Mouse (Mus musculus): ENCODE measurements around the gene Slc26a1.

The Slc26a1 gene

GRCm38 (mm10) chr5:108628891-108629633, 46.3 kb downstream of the Slc26a1 start:
- DNase-seq (ENCODE audit: extremely low read depth, insufficient read length, low spot score), result no peak

- no peak for DNase-seq (ENCODE audit: extremely low read depth, insufficient read length, low spot score)
Observed at GRCm38 (mm10) chr5:108626050-108626660, 49.2 kb downstream of the Slc26a1 start.

DNA sequence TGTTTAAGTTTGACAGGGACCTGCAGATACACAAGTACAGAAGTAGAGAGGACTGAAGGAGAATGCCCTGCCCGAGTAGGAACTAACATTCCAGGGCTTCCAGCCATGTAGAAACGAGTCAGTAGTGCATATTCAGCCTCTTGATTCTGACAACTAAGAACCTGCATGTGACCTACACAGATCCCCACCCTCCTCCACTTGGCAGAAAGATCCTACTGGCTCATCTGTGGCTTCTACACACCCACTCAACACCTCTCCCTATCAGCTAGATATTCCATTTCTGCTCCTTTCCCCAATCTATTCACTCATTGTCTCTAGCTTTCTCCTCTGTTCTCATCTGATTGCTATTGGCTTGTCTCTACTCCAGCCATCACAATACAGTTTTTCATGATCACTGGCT, 53.5 kb downstream of the Slc26a1 start:
- no peak for DNase-seq (ENCODE audit: extremely low read depth, insufficient read length, low spot score)
